Mouse (Mus musculus) intestine, embryonic 15.5 days (tissue): ENCODE results near the gene Ptgr2. TPM values are rescaled to one million over a fixed set of nuclear protein-coding genes. Genes with fewer than 3 reads are reported as not detected.

Source experiments
- ATAC-seq: fragments of 200-750 bp; cut with Nextera tagmentation; 2 replicates; pipeline ENCODE4 v1.8.0; 2017; ENCODE audit warnings: moderate TSS enrichment, moderate library complexity
- H3K27ac ChIP-seq: fragments of 300-500 bp; sonication (generic); 2 replicates; pipeline ENCODE4 v1.5.1; 2015; ENCODE audit warnings: mild to moderate bottlenecking, inconsistent platforms
- H3K27me3 ChIP-seq: fragments of 300-500 bp; sonication (generic); replicated peaks from 2 replicates; pipeline ENCODE4 v1.6.1; 2015; ENCODE audit warnings: inconsistent platforms
- H3K36me3 ChIP-seq: fragments of 300-500 bp; sonication (generic); 2 replicates; pipeline ENCODE4 v1.6.1; 2015; ENCODE audit warnings: inconsistent platforms
- H3K4me1 ChIP-seq: fragments of 300-500 bp; sonication (generic); replicated peaks from 2 replicates; pipeline ENCODE4 v1.6.1; 2015; ENCODE audit warnings: inconsistent platforms
- H3K4me2 ChIP-seq: fragments of 300-500 bp; sonication (generic); replicated peaks from 2 replicates; pipeline ENCODE4 v1.6.1; 2015; ENCODE audit warnings: mild to moderate bottlenecking, inconsistent platforms
- H3K4me3 ChIP-seq: fragments of 300-500 bp; sonication (generic); replicated peaks from 2 replicates; pipeline ENCODE4 v1.5.1; 2015; ENCODE audit warnings: inconsistent platforms
- H3K9ac ChIP-seq: fragments of 300-500 bp; sonication (generic); 2 replicates; pipeline ENCODE4 v1.6.1; 2015; ENCODE audit warnings: inconsistent platforms
- H3K9me3 ChIP-seq: fragments of 300-500 bp; sonication (generic); 2 replicates; pipeline ENCODE4 v1.6.1; 2016; ENCODE audit warnings: inconsistent platforms
- WGBS: fragments of 180-500 bp; shearing (Covaris S2); methylation state at CpG from one replicate; pipeline ENCODE4 v1.1.7; 2015; 5-methylcytosine and 5-hydroxymethylcytosine counted together
- polyA plus RNA-seq: library from polyadenylated mRNA; unstranded; fragments of >200 nt; fragmentation: Nextera tagmentation; extraction: Ambion mirVana; gene quantifications from 2 replicates; pipeline ENCODE4 v1.2.1, GENCODE M21; 2015

The Ptgr2 gene
- polyA plus RNA-seq, 1 experiment from 2014 or later = 45.2 TPM

DNA sequence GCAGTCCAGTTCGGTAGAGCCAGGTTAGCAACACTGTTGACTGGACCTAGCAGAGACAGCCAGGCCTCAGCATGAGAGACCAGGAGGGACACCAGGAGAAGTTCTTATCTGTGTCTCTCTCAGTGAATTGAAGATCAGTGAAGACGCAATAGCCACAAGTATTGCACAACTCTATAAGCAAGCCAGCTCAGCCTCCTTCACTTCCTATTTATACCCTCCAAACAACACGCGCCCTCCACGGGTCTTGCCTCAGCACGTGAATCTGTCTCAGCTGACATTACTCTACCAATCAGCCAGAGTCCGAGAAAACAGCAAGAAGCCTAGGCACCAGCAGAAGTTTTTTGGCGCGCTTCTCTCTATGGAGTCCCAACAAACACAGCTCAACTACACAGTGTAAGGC is 9.7 kb upstream of the Ptgr2 start:
- WGBS = 89% methylated on average over 9 of the region's 9 CpGs
- H3K4me3 ChIP-seq = no peak overlapping the region
- no peak overlapping the region for H3K9ac ChIP-seq

DNA sequence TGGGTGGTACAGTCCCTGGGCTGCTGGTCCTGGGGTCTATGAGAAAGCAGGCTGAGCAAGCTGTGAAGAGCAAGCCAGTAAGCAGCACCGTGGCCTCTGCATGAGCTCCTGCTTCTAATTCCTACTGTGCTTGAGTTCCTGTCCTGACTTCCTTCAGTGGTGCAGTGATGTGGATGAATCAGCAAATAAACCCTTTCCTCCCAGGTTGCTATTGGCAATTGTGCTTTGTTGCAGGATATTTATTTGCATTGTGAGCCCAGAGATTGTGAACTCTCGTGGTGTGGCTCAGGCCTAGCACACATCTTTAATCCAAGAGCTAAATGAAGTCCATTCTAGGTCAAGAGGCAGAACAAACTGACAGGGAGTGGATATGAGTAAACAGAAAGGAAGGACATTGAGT is 8.7 kb upstream of the Ptgr2 start:
- H3K4me2 ChIP-seq = no peak overlapping the region
- no peaks in the 10 kb centered on the region for H3K36me3 ChIP-seq
- no peaks in the 10 kb centered on the region for H3K9me3 ChIP-seq
- no peak for ATAC-seq
- H3K27ac ChIP-seq = no peak overlapping the region
- H3K4me1 ChIP-seq = no peaks in the 10 kb centered on the region
- no peak overlapping the region for H3K4me3 ChIP-seq
- 79% methylated on average over 2 of the region's 2 CpGs for WGBS
- no peak overlapping the region for H3K9ac ChIP-seq
- H3K27me3 ChIP-seq = no peaks in the 10 kb centered on the region

More for the DNA sequence above, 9.7 kb upstream of the Ptgr2 start:
- no peaks in the 10 kb centered on the region for H3K36me3 ChIP-seq
- H3K9me3 ChIP-seq = no peaks in the 10 kb centered on the region
- ATAC-seq = no peak
- H3K4me1 ChIP-seq = no peaks in the 10 kb centered on the region
- H3K27ac ChIP-seq = no peak overlapping the region
- H3K27me3 ChIP-seq = no peaks in the 10 kb centered on the region
- no peak overlapping the region for H3K4me2 ChIP-seq

DNA sequence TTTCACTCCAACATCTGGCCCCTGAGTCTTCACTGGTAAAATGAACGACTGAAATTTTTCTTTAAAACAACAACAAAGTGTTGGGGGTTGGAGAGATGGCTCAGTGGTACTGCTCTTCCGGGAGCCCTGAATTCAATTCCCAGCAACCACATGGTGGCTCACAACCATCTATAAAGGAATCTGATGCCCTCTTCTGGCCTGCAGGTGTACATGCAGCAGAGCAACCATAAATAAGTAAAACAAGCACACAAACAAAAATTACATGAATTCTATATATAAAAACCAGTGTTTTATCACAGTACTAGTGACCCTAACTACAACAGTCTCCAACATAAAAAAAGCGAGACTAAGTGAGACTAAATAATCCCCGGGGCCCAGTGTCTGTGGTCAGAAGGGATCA is 8.2 kb upstream of the Ptgr2 start:
- Histone ChIP-seq H3K9me3 (no peaks in the 10 kb centered on the region), H3K27ac (no peak overlapping the region), H3K4me2 (no peak overlapping the region), H3K27me3 (no peaks in the 10 kb centered on the region), H3K9ac (no peak overlapping the region), H3K4me1 (no peaks in the 10 kb centered on the region), H3K36me3 (no peaks in the 10 kb centered on the region), H3K4me3 (no peak overlapping the region)
- no peak for ATAC-seq
- WGBS = 79% methylated on average over 4 of the region's 4 CpGs

DNA sequence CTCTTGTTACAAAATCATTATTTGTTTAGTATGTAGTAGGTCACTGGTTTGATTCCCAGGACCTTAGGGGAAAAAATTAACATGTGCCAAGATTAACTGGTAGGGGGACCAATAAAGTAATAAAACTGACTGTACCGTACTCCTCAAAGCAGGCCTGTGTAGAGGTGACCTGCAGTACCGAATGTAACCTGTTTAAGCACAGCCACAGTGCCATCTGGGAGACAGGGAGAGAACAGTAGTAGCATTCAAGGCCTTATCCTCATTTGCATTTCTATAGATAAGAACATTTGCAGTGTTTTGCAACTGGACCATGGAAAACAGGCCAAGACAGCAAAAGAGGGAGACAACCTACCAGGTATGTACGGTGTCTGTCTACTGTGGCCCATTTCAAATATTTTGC is 7.2 kb upstream of the Ptgr2 start:
- Histone ChIP-seq H3K36me3 (no peaks in the 10 kb centered on the region), H3K4me3 (no peak overlapping the region), H3K4me2 (no peak overlapping the region), H3K4me1 (no peaks in the 10 kb centered on the region), H3K27ac (no peak overlapping the region), H3K9ac (no peak overlapping the region), H3K9me3 (no peaks in the 10 kb centered on the region), H3K27me3 (no peaks in the 10 kb centered on the region)
- ATAC-seq = peak; percentile 68; the same call in 1 of the 2 replicates
- WGBS = 64% methylated on average over 3 of the region's 3 CpGs

DNA sequence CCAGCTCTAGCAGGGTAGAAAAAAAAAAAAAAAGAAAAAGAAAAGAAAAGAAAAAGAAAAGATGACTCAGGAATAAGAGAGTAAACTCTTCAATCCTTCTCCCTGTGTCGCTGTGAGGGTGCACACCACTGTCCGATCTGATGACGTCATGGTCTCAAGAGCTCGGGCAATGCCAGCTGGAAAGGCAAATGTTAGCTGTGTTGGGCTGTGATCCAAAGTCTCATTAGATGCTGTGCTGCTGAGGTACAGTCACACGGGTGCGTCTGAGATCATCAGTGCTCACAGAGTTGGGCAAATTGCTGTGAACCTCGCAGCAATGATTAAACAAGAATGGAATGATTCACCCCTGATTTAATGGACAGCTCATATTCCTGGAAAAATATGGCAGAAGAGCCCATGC is 6.1 kb upstream of the Ptgr2 start:
- H3K27me3 ChIP-seq = no peaks in the 10 kb centered on the region
- H3K36me3 ChIP-seq = no peaks in the 10 kb centered on the region
- no peak overlapping the region for H3K4me3 ChIP-seq
- no peaks in the 10 kb centered on the region for H3K4me1 ChIP-seq
- no peak for ATAC-seq
- H3K4me2 ChIP-seq = no peak overlapping the region
- H3K9me3 ChIP-seq = no peaks in the 10 kb centered on the region
- no peak overlapping the region for H3K9ac ChIP-seq
- WGBS = 85% methylated on average over 7 of the region's 7 CpGs
- no peak overlapping the region for H3K27ac ChIP-seq

DNA sequence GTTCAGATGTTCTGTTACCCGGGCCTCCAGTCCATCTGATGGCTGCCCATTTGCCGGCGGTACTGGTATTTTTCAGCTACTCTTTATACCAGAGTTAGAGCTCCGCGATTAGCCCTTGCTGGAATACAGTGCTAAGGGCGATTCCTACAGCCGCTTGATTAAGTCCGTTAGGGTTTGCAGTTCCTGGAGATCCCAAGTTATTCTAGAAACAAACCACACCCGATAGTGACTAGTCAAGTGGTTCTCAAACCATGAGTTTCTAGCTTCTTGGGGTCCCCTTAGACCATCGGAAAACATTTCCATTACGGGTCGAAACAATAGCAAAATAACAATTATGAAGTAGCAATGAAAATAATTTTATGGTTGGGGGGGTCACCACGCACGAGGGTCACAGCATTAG is 641 bp upstream of the Ptgr2 start:
- H3K27me3 ChIP-seq = no peaks in the 10 kb centered on the region
- no peaks in the 10 kb centered on the region; the same call in 1 of the 2 replicates for H3K4me1 ChIP-seq
- 74% methylated on average over 14 of the region's 14 CpGs for WGBS
- no peaks in the 10 kb centered on the region for H3K9me3 ChIP-seq
- H3K4me2 ChIP-seq = peak overlapping the region; percentile 68
- H3K27ac ChIP-seq = no peak overlapping the region
- H3K36me3 ChIP-seq = no peaks in the 10 kb centered on the region
- no peak for ATAC-seq
- no peak overlapping the region for H3K9ac ChIP-seq
- peak overlapping the region; percentile 48; the same call in 1 of the 2 replicates for H3K4me3 ChIP-seq

DNA sequence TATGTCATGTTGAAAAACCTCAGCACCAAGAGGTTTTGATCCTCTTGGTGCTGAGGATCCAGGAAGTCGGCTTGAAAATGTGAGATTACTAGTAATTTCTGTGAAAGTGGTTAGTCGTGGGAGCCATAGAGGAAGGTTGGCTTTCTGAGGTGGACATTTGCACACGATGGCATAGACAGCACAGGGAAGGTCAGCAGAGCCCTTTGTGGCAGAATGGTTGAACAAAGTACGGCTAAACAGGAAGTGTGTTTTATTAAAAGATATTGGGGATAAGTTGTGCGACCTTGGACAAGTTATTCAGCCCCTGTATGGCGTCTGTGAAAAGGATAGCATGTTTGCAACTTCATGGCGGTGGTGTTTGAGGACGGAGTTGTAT is 549 bp downstream of the Ptgr2 start:
- H3K4me3 ChIP-seq = peak overlapping the region; percentile 48
- H3K27me3 ChIP-seq = no peaks in the 10 kb centered on the region
- peak; percentile 55 for ATAC-seq
- no peaks in the 10 kb centered on the region for H3K36me3 ChIP-seq
- no peaks in the 10 kb centered on the region for H3K9me3 ChIP-seq
- H3K27ac ChIP-seq = peak overlapping the region; percentile 79
- H3K4me1 ChIP-seq = no peaks in the 10 kb centered on the region; the same call in 1 of the 2 replicates
- WGBS = 25% methylated on average over 8 of the region's 8 CpGs
- peak overlapping the region; percentile 68 for H3K4me2 ChIP-seq
- peak overlapping the region; percentile 54 for H3K9ac ChIP-seq

DNA sequence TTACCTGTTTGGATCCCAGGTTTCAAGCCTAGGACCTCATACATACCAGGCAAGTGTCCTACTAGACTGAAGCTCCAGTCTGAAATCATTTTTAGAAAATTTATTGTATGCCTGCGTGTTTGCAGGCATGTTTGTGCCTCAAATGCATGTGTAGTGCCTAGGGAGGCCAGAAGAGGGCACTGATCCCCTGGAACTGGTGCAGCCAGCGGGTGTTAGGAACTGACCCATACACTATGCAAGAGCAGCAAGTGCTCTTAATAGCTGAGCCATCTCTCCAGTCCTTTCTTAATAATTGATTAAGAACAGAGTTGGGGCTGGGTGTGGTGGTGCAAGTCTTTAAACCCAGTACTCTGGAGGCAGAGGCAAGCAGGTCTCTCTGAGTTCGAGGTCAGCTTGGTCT is 3.4 kb downstream of the Ptgr2 start:
- Histone ChIP-seq H3K27ac (no peak overlapping the region), H3K4me3 (no peak overlapping the region), H3K27me3 (no peaks in the 10 kb centered on the region), H3K4me2 (no peak overlapping the region), H3K36me3 (no peaks in the 10 kb centered on the region), H3K9ac (no peak overlapping the region), H3K4me1 (no peaks in the 10 kb centered on the region; the same call in 1 of the 2 replicates), H3K9me3 (no peaks in the 10 kb centered on the region)
- ATAC-seq = no peak
- 63% methylated on average over 3 of the region's 3 CpGs for WGBS

DNA sequence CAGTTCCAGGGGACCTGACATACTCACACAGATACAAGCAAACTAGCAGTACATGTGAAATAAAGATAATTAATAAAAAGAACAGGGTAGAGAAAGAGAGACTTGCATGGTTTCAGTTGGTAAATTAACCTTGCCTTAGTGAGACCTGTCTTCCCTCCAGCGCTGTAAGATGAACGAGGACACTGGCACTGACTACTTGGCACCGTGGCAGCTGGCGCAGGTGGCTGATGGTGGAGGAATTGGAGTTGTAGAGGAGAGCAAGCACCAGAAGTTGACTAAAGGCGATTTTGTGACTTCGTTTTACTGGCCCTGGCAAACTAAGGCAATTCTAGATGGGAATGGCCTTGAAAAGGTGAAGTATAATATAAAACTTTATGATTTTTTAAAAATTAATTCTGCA is 12.8 kb downstream of the Ptgr2 start:
- Histone ChIP-seq H3K9ac (no peak overlapping the region), H3K36me3 (peaks cover 6% of the 10 kb centered on the region; the same call in 1 of the 2 replicates), H3K27me3 (no peaks in the 10 kb centered on the region), H3K4me2 (no peak overlapping the region), H3K4me1 (no peaks in the 10 kb centered on the region), H3K27ac (no peak overlapping the region), H3K9me3 (no peaks in the 10 kb centered on the region), H3K4me3 (no peak overlapping the region)
- no peak for ATAC-seq
- WGBS = 94% methylated on average over 6 of the region's 6 CpGs

DNA sequence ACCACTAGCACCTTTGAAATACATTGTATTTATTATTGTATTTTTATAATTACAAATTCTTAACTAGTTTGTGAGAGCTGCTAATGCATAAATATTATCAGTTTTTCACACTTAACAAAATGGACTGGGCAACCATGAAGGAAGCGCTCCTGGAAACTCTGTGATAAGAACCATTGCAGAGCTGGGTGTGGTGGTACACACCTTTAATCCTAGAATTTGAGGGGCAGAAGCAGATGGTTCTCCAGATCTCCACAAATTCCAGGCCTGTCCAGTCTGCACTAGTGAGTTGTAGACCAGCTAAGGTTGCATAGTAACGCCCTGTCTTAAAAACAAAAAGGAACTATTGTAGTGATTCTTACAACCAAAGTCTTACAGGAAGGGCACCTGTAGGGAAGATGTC is 14.2 kb downstream of the Ptgr2 start:
- Histone ChIP-seq H3K4me3 (no peak overlapping the region), H3K27me3 (no peaks in the 10 kb centered on the region), H3K27ac (no peak overlapping the region), H3K36me3 (0 out of 2 replicates have a peak, but pooled peaks cover 6% of the 10 kb centered on the region), H3K4me2 (no peak overlapping the region), H3K4me1 (no peaks in the 10 kb centered on the region), H3K9ac (no peak overlapping the region), H3K9me3 (no peaks in the 10 kb centered on the region)
- 95% methylated on average over 2 of the region's 2 CpGs for WGBS
- no peak for ATAC-seq

DNA sequence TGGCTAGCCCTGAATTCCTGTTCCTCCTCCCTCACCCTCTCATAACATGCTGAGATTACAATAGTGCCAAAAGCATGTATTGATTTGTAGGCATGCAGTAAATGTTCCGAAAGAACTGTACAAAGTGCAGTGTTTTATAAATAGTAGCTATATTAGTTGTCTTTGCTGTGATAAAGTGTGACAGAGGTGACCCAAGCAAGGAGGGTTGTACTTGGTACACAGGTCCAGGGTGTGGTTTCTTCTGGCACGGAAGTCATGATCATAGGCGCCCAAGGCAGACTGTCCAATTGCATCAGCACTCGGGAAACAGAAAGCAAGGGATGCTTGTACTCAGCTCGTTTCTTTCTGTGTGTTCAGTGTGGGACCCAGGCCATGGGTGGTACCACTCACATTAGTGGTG is 19.1 kb downstream of the Ptgr2 start:
- 0 out of 2 replicates have a peak, but pooled peaks cover 6% of the 10 kb centered on the region for H3K36me3 ChIP-seq
- 80% methylated on average over 5 of the region's 5 CpGs for WGBS
- H3K27me3 ChIP-seq = no peaks in the 10 kb centered on the region
- H3K9me3 ChIP-seq = no peaks in the 10 kb centered on the region
- H3K4me1 ChIP-seq = no peaks in the 10 kb centered on the region
- H3K9ac ChIP-seq = no peak overlapping the region
- ATAC-seq = peak; percentile 77
- H3K4me3 ChIP-seq = no peak overlapping the region
- no peak overlapping the region for H3K27ac ChIP-seq
- no peak overlapping the region for H3K4me2 ChIP-seq

DNA sequence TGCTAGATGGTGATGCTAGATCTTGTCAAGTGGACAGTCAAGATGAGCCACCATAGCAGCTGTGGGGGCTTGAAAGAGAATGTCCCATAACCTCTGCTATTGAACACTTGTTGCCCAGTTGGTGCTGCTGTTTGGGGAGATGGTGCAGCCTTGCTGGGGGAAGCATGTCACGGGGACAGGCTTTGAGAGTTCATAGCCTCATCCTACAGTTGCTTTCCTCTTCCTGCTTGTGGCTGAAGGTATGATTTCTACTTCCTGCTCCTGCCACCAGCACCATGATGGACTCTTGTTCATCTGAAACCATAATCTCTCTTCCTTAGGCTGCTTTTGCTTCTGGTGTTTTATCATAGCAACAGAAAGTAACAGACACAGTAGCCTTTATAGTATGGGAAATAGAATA is 19.5 kb downstream of the Ptgr2 start:
- Histone ChIP-seq H3K4me3 (no peak overlapping the region), H3K4me2 (no peak overlapping the region), H3K36me3 (0 out of 2 replicates have a peak, but pooled peaks cover 6% of the 10 kb centered on the region), H3K27me3 (no peaks in the 10 kb centered on the region), H3K9me3 (no peaks in the 10 kb centered on the region), H3K4me1 (no peaks in the 10 kb centered on the region), H3K9ac (no peak overlapping the region), H3K27ac (no peak overlapping the region)
- no peak for ATAC-seq
- 78% methylated on average over 1 of the region's 1 CpGs for WGBS

DNA sequence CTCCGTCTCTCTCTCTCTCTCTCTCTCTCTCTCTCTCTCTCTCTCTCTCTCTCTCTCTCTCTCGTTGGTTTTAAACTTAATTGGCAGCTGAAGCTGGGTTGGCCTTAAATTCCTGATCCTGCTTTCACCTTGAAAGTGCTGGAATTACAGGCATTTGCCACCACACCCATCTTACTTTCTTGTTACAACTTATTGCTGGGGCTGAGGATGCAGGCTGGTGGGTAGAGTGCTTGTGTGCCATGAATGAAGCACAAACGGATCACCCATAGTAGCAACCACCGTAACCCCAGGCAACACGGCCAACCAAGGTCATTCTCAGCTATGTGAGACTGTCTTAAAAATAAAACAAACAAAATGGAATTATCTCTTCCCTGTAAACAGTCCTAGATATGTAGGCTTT is 26.3 kb downstream of the Ptgr2 start:
- Histone ChIP-seq H3K9me3 (no peaks in the 10 kb centered on the region), H3K4me3 (no peak overlapping the region), H3K36me3 (peaks cover 4% of the 10 kb centered on the region; the same call in 1 of the 2 replicates), H3K4me2 (no peak overlapping the region), H3K27ac (no peak overlapping the region), H3K27me3 (no peaks in the 10 kb centered on the region), H3K4me1 (peaks cover 3% of the 10 kb centered on the region), H3K9ac (no peak overlapping the region)
- no peak for ATAC-seq
- 79% methylated on average over 4 of the region's 5 CpGs for WGBS
